In genomic region chr3:133338851-133339356, GRCm38 (mm10) we compare ENCODE assay signal across 8 mouse cellular contexts. TPM values are rescaled to one million over a fixed set of nuclear protein-coding genes. Genes with fewer than 3 reads are reported as not detected.
DNase-seq lines count a peak whose midpoint lies in the region; ATAC-seq and TF ChIP-seq lines count a peak whose summit lies in the region.

No protein-coding gene starts in this region.

- H3K27me3 ChIP-seq in intestine, embryonic 16.5 days (replicated peaks; ENCODE audit: control insufficient read depth, insufficient read depth, low read length): no peaks in the 10 kb centered on the region
- H3K27me3 ChIP-seq in intestine, embryonic 15.5 days (replicated peaks): no peaks in the 10 kb centered on the region
- no peaks in the 10 kb centered on the region for H3K27me3 ChIP-seq in intestine, postnatal 0 days (replicated peaks; ENCODE audit: control insufficient read depth, insufficient read depth, low read length)
- no peaks in the 10 kb centered on the region for H3K27me3 ChIP-seq in myocyte (ENCODE audit: control insufficient read depth, insufficient read depth, insufficient read length)
- H3K27me3 ChIP-seq in kidney, embryonic 15.5 days: no peaks in the 10 kb centered on the region

- no peak for TF ChIP-seq CTCF in intestine, postnatal 0 days (IDR thresholded peaks at IDR 0.05; ENCODE audit: low read depth)

- H3K27ac ChIP-seq in intestine, embryonic 16.5 days (ENCODE audit: low read length): no peak overlapping the region
- H3K27ac ChIP-seq in intestine, embryonic 15.5 days: no peak overlapping the region
- H3K27ac ChIP-seq in intestine, postnatal 0 days (ENCODE audit: low read depth, low read length): no peak overlapping the region
- no peak overlapping the region for H3K27ac ChIP-seq in kidney, embryonic 15.5 days

- H3K4me3 ChIP-seq in intestine, embryonic 16.5 days (ENCODE audit: low read length): no peak overlapping the region
- H3K4me3 ChIP-seq in intestine, embryonic 15.5 days (replicated peaks): no peak overlapping the region
- H3K4me3 ChIP-seq in intestine, postnatal 0 days (ENCODE audit: low read depth, low read length): no peak overlapping the region
- no peak overlapping the region for H3K4me3 ChIP-seq in myocyte
- no peak overlapping the region for H3K4me3 ChIP-seq in kidney, embryonic 15.5 days (replicated peaks)

- no peak for TF ChIP-seq POLR2A in myocyte (IDR thresholded peaks at IDR 0.05; ENCODE audit: insufficient read length, low read depth)

- 0 out of 2 replicates have a peak, but pooled peaks cover 3% of the 10 kb centered on the region for H3K36me3 ChIP-seq in intestine, embryonic 16.5 days (ENCODE audit: control insufficient read depth, insufficient read depth, low read length)
- H3K36me3 ChIP-seq in intestine, embryonic 15.5 days: 0 out of 2 replicates have a peak, but pooled peaks cover 4% of the 10 kb centered on the region
- H3K36me3 ChIP-seq in intestine, postnatal 0 days (ENCODE audit: control insufficient read depth, insufficient read depth): peaks cover 12% of the 10 kb centered on the region
- H3K36me3 ChIP-seq in myocyte (ENCODE audit: control insufficient read depth, insufficient read depth): no peaks in the 10 kb centered on the region
- H3K36me3 ChIP-seq in kidney, embryonic 15.5 days: peaks cover 16% of the 10 kb centered on the region

- H3K9ac ChIP-seq in intestine, embryonic 16.5 days (ENCODE audit: low read depth, low read length): no peak overlapping the region
- H3K9ac ChIP-seq in intestine, embryonic 15.5 days: no peak overlapping the region
- H3K9ac ChIP-seq in intestine, postnatal 0 days (ENCODE audit: low read depth, low read length): no peak overlapping the region
- H3K9ac ChIP-seq in kidney, embryonic 15.5 days: no peak overlapping the region

- no peak overlapping the region for H3ac ChIP-seq in myocyte (ENCODE audit: control insufficient read depth, insufficient read length)

- H3K4me1 ChIP-seq in intestine, embryonic 16.5 days (ENCODE audit: control insufficient read depth, insufficient read depth, low read length): peaks cover 11% of the 10 kb centered on the region
- peaks cover 11% of the 10 kb centered on the region; the same call in 1 of the 2 replicates for H3K4me1 ChIP-seq in intestine, embryonic 15.5 days (replicated peaks)
- H3K4me1 ChIP-seq in intestine, postnatal 0 days (replicated peaks; ENCODE audit: control insufficient read depth, insufficient read depth, low read length): no peaks in the 10 kb centered on the region
- peaks cover 8% of the 10 kb centered on the region for H3K4me1 ChIP-seq in kidney, embryonic 15.5 days

- peak; percentile 33; the same call in 1 of the 2 replicates for ATAC-seq in intestine, embryonic 16.5 days
- ATAC-seq in intestine, embryonic 15.5 days: no peak
- peak; percentile 95 for ATAC-seq in frontal cortex, adult (ENCODE audit: low TSS enrichment)
- peak; percentile 28; the same call in 1 of the 2 replicates for ATAC-seq in intestine, postnatal 0 days
- no peak; the same call in 1 of the 2 replicates for ATAC-seq in kidney, embryonic 15.5 days (replicated peaks; ENCODE audit: low FRiP score)
- ATAC-seq in inflammation-experienced regulatory T-cells, adult 6 months: no peak

- DNase-seq in embryo, embryonic 11 days: no peak

- H3K9me3 ChIP-seq in intestine, embryonic 16.5 days (ENCODE audit: control insufficient read depth, low read length): no peaks in the 10 kb centered on the region
- H3K9me3 ChIP-seq in intestine, embryonic 15.5 days: no peaks in the 10 kb centered on the region
- no peaks in the 10 kb centered on the region for H3K9me3 ChIP-seq in intestine, postnatal 0 days (ENCODE audit: control insufficient read depth)
- no peaks in the 10 kb centered on the region for H3K9me3 ChIP-seq in kidney, embryonic 15.5 days (replicated peaks)

- H3K79me2 ChIP-seq in myocyte (ENCODE audit: control insufficient read depth, insufficient read depth): no peaks in the 10 kb centered on the region

- no peak overlapping the region for H3K4me2 ChIP-seq in intestine, embryonic 16.5 days (ENCODE audit: low read depth, low read length)
- no peak overlapping the region for H3K4me2 ChIP-seq in intestine, embryonic 15.5 days (replicated peaks)
- peak overlapping the region; percentile 25; the same call in 1 of the 2 replicates for H3K4me2 ChIP-seq in intestine, postnatal 0 days (replicated peaks; ENCODE audit: low read depth)
- peak overlapping the region; percentile 27 for H3K4me2 ChIP-seq in myocyte (ENCODE audit: low read depth)
- H3K4me2 ChIP-seq in kidney, embryonic 15.5 days: no peak overlapping the region

- 62% methylated on average over 9 of the region's 9 CpGs for WGBS in intestine, embryonic 16.5 days
- 60% methylated on average over 9 of the region's 9 CpGs for WGBS in intestine, embryonic 15.5 days
- WGBS in intestine, postnatal 0 days: 47% methylated on average over 9 of the region's 9 CpGs
- WGBS in kidney, embryonic 15.5 days: 82% methylated on average over 9 of the region's 9 CpGs

TF ChIP-seq in myocyte, 11 proteins besides CTCF, POLR2A, EP300 and RAD21:
- TF ChIP-seq POLR2AphosphoS2 (IDR thresholded peaks at IDR 0.05; ENCODE audit: insufficient read length, low read depth) (no peak), CEBPB (IDR thresholded peaks at IDR 0.05; ENCODE audit: insufficient read depth, poor library complexity, severe bottlenecking) (no peak), SRF (IDR thresholded peaks at IDR 0.05; ENCODE audit: control insufficient read depth, insufficient read length, low read depth) (no peak), TCF3 (IDR thresholded peaks at IDR 0.05; ENCODE audit: insufficient read length, low read depth) (no peak), MAX (IDR thresholded peaks at IDR 0.05; ENCODE audit: low read depth) (no peak), USF1 (IDR thresholded peaks at IDR 0.05; ENCODE audit: low read depth) (no peak), REST (IDR thresholded peaks at IDR 0.05; ENCODE audit: insufficient read depth, insufficient read length) (no peak), MYOD1 (IDR thresholded peaks at IDR 0.05; ENCODE audit: control insufficient read depth in 1 of 3, insufficient read length in 2 of 3, low read depth in 2 of 3) (no peak), TCF12 (IDR thresholded peaks at IDR 0.05; ENCODE audit: insufficient read depth, poor library complexity, severe bottlenecking) (no peak), E2F4 (IDR thresholded peaks at IDR 0.05; ENCODE audit: insufficient read depth) (no peak), MYOG (IDR thresholded peaks at IDR 0.05; ENCODE audit: control insufficient read depth in 1 of 3, insufficient read depth in 1 of 3, insufficient read length in 2 of 3, low read depth in 2 of 3) (no peak)

RNA-seq across cellular contexts. Expression of gene Ppa2, which starts 29.0 kb away (rescaled TPM):
- 146 and 149 TPM in 2 replicates for polyA plus RNA-seq in intestine, embryonic 16.5 days (2015; fragmentation: Nextera tagmentation; extraction: Ambion mirVana)
- 132 and 135 TPM in 2 replicates for polyA plus RNA-seq in intestine, embryonic 15.5 days (2015; fragmentation: Nextera tagmentation; extraction: Ambion mirVana)
- polyA plus RNA-seq in intestine, postnatal 0 days (2015; fragmentation: Nextera tagmentation; extraction: Ambion mirVana): 111 and 115 TPM in 2 replicates
- 44.3 TPM for polyA plus RNA-seq in myocyte (2012; fragmentation: generic; extraction: Trizol)
- polyA plus RNA-seq in kidney, embryonic 15.5 days (2015; fragmentation: Nextera tagmentation; extraction: Ambion mirVana): 99.8 and 106 TPM in 2 replicates
- polyA plus RNA-seq in inflammation-experienced regulatory T-cells, adult 6 months (2017; shearing (Covaris generic)): 10 to 100 TPM; 12.6 to 27.0 (median 21.7) TPM

Comparison
In these comparisons a context has a peak if more than half of its experiments do, and no peak if none do; other contexts are left out.
1. ATAC-seq: peak in intestine, embryonic 16.5 days (single experiment), frontal cortex, adult (single experiment) and intestine, postnatal 0 days (single experiment); none in intestine, embryonic 15.5 days (single experiment), kidney, embryonic 15.5 days (single experiment) and inflammation-experienced regulatory T-cells, adult 6 months (single experiment).
2. H3K4me2 ChIP-seq: peak in intestine, postnatal 0 days (single experiment) and myocyte (single experiment); none in intestine, embryonic 16.5 days (single experiment), intestine, embryonic 15.5 days (single experiment) and kidney, embryonic 15.5 days (single experiment).